Mouse (Mus musculus) yolk sac, embryonic 10.5 days (tissue): ENCODE measurements around the gene Dnajc30.
A peak's percentile ranks its signal among the peaks of the same experiment; 100 is the strongest.
"Not testable (repeated sequence)": the region's sequence is repeated elsewhere in the genome, so short reads cannot be mapped to it uniquely, and the experiment has no call there.

Experiments
- DNase-seq: peaks from one replicate; pipeline ENCODE4 v3.0.0-alpha.2; 2017; ENCODE audit warnings: low spot score

The Dnajc30 gene

DNA sequence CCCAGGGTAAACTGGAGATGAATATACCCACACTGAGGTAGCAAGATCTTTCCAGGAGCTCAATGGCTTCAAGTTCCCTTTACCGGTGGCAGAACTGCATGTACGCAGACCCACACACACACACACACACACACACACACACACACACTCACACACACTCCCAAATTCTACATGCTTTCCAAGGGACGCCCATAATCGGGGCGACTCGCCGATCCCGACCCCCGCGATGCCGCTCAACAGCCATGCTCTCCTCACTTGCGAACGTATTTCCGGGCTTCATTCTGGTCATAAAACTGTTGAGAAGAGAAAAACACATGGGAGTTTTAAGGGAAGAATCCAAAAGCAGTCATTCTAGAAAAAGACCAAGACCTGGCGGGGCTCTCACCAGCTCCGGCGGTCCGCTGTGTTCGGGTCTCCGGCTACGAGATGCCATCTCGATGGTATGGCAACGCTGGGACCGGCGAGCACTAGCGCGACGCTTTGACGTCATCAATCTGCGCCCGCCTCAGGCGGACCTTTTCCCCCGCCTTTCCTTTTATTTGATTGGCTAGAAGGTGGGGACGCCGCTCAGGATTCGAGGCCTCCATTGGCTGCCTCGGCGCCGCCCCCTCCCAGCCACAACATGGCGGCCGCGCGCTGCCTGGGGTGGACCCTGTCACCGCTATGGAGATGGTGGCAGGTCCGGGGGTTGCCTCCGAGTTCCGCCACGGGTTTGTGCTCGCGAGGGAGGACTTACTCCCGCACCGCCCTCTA is at the start of gene Dnajc30:
Gene Dnajc30, plus strand, starts transcription at position 574 of the 753 bp plus-strand sequence.
- peak; percentile 95 for DNase-seq

DNA sequence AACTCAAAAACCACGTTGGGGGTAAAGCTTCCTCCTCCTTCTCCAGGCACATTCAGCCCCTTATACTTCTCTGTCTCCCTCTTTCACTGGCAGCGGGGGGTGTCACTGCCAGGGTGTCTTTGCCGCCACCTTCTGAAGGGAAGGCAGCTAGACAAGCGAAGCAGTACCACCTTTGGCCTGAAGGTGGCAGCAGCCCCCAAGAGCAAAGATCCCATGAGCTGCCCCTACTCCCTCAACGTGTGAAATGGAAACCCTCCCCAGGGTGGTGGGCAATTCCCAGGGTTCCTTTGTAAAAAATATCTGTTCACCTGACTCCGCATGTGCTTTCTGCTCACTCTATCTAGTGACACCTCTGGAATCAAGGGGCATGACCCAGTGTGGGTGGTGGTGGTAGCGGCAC is 48.5 kb upstream of the Dnajc30 start:
- peak; percentile 73 for DNase-seq

DNA sequence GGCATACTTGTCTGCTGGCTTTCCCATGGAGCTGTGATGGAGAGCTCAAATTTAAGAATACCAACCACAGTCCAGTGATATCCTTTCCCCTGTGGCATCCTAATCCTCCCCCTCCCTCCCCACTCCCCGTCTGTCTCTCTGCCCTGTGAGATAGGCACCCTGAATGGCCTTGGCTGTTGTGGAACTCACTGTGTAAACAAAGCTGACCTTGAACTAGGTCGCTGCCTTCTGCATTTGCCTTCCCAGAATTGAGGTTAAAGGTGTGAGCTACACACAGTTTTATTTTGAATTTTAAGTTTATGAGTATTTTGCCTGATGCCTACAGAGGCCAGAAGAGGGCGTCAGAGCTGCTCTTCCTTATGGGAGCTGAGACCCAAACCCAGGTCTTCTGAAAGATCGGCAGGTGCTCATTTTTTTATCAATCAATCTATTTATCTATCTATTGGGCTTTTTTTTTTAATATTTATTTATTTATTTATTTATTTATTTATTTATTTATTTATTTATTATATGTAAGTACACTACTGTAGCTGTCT is 47.7 kb upstream of the Dnajc30 start:
- no peak for DNase-seq

DNA sequence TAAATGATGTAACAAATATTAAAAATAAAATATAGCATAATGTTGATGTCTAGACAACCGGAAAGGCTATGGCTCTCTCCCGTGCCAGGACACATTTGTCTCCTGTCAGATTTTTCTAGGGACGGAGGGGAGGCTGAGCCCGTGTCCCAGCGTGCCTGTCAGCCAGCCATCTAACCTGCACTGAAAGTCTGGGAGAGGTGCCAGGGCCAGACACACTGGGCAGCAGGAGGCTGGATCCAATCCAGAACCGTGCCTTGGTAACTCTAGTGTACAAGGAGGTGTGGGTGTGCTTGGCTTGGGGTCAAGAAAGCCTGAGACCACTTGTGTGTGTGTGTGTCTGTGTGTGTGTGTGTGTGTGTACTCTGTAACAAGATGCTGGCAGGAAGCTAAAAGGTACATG is 42.2 kb upstream of the Dnajc30 start:
- no peak for DNase-seq

DNA sequence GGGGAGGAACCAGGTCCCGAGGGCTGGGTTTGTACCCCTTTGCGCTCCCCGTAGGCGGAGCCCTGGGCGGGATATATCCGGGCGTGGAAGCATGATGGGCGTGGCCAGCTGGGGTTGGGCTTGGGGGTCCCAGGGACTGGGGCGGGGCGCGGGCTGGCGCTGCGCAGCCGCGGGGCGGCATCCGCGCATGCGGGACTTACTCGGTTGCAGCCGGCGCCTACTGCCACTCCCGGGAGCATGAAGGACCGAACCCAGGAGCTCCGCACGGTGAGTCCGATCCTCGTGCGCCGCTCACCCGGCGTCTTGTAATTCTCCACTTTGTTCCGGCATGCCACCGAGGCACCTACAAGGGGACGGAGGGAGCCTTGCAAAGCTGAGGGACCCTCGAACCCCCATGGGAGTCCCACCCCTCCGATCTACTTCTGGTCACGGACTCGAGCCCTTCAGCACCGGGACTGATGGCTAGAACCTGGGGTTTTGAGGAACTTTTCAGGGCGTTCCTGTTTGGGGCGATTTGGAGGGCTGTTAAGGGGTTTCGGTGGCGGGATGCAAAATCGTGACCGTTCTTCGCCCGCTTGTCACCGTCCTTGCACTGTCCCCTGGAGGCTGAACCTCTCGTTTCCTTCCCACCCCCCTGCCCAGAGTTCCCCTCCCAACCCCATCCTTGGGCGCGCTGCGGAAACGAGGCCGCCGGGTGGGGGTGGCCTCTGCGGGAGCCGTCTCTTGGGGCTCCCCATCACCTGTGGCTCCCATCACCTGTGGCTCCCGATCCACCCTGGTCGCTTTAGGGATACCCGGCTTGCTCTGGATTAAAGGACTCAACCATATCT is 40.4 kb upstream of the Dnajc30 start, which contains the start of gene Stx1a:
Gene Stx1a, plus strand, starts transcription at position 139 of the 830 bp plus-strand sequence.
- peak; percentile 91 for DNase-seq

DNA sequence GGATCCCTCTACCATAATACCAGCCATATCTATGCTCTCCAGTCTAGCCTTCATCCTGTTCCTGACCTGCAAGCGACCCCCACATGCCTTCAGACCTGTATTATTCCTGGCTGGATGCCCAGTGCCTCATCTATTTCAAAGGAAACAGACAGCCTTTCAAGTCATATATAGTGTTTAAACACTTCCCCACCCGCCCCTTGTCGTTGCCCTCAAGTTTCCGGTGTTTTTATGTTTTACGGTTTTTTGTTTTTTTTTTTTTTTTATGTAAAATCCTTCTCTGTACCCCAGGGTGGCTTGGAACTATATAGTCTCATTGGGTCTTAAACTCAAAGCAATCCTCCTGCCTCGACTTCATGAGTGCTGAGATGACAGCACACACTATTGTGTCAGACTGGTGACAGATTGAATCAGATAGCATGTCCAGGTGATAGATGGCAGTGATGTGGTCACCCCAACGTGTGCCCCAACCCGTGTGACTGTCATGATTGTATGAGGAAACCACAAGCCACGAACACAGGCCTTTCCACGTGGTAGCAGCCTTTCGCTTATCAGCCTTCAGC is 39.3 kb upstream of the Dnajc30 start:
- no peak for DNase-seq

- DNase-seq = no peak
These were observed 38.1 kb upstream of the Dnajc30 start for GRCm38 (mm10) chr5:135025899-135026298.

DNA sequence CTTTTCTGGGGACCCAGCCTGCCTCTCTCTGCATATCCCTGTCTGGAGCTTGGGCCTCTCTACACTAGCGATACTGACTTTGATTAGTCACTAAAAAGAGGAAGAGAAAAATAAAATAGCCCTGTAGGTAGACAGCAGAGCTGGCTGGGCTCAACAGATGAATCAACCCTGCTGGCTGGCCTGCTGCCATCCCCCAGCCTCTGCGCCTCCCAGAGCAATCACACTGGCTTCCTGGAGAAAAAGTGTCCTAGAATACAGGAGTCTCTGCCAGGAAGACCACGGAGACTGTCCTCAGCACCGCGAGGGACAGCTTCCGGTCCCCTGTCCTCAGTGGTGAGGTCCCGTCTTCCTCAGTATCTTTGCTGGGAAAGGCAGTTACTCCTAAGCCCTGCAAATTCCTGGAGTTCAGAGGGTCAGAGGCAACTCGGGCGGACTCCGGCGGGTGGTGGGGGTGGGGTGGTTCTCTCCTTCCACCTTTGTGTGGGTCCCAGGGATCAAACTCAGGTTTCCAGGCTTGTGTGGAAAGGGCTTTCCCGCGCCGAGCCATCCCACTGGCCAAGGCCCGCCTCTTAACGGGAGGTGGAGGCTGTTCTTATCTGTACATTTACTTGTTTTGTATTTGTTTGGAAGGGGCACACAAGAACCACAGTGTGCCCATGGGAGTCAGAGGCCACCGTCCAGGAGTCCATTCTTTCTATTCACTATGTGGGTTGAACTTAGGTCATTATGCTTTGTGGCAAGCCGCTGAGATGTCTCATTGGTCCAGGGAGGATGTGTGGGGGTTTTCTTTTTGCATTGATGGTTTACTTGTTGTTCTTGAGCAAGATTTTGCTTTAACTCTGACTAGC is 34.8 kb upstream of the Dnajc30 start:
- DNase-seq = peak; percentile 86

DNA sequence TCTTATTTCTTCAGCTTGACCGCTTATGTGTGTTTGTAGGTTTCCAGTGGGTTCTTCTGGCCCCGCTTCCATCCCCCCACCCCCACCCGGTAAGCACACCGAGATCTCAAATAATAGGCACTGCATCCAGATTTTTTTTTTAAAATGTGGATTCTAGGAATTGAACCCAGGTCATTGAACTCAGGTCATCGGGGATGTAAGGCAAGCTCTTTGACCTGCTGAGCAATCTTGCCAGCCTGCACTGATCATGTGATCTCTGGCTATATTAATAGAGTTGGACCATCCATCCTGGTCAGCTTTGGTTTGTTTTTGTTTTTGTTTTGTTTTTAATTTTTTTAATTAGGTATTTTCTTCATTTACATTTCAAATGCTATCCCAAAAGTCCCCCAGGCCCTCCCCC is 31.4 kb upstream of the Dnajc30 start:
- peak; percentile 33 for DNase-seq

- no peak for DNase-seq
These were observed 29.4 kb upstream of the Dnajc30 start for GRCm38 (mm10) chr5:135034593-135034992.

DNA sequence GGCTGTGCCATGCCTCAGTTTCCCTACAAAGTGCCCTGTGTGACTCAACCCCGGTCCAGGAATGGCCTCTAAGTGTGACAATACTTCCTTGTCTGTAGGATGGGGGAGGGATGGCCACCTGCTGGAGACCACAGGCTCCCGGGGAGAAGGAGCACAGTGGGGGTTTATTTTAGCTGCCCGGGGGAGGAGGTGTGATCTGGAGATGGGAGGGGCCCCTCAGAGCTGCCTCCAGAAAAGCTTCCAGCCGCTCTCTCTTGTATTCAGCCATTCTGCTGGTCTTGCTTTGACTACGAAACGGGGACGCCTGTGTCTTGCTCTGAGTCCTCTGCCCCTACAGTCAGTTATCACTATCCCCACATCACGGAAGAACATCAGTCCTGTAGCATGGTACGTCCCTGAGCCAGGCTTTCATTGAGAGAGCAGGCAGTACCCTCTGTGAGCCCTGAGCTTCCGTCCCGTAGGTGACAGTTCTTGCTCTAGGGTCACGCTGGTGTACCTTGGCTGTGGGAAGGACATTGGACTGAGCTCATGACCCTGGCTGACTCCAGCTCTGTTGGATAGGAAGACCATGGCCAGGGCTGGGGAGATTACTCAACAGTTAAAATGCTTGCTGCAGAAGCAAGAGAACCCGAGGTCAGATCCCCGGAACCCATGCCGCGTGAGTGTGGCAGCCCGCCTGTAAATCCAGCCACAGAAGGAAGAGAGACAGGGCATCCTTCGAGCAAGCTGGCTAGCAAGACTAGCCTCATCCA is 28.2 kb upstream of the Dnajc30 start:
- peak; percentile 81 for DNase-seq

DNA sequence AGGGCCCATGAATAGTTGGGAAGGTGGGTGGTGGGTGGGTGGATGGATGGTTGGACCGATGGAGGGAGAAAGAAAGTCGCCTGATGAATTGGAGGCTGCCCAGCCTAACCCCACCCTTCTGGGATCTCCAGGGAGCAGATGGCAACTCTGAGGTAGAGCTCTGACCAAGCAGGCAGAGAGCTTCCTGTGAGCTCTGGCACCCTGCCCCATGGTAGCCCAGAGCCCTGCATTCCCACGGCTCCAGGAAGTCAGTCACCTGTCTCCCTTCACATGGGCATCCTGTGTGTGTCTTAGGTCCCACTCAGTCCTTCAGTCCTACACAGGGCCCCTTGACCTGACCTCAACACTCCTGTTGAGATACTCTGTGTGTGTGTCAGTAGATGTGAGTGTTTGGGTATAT is 26.1 kb upstream of the Dnajc30 start:
- no peak for DNase-seq

GRCm38 (mm10) chr5:135039541-135039940 is 24.5 kb upstream of the Dnajc30 start:
- no peak for DNase-seq

DNA sequence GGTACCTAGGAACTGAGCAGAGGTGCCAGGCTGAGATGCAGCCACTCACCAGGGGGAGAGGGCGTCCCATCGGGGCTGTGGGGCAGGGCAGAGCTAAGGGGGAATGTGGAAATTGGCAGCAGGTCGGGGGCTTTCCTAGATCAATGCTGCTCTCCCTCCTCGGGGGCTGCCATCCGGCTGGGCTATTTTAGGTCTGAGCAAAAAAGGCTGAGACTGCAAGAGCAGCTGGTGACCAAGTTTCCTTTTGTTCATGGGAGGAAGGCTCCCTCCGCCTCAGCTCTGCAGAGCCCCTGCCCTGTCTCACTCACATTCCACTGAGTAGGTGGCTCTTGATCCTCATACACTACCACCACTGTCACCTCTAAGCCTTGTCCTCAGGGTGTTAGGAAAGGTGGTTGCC is 23.9 kb upstream of the Dnajc30 start:
- no peak for DNase-seq

GRCm38 (mm10) chr5:135040777-135041176 is 23.2 kb upstream of the Dnajc30 start:
- no peak for DNase-seq

- no peak for DNase-seq
These were observed 21.8 kb upstream of the Dnajc30 start for GRCm38 (mm10) chr5:135042105-135042788.

- DNase-seq = no peak
These were observed 19.4 kb upstream of the Dnajc30 start for GRCm38 (mm10) chr5:135044575-135044974.

DNA sequence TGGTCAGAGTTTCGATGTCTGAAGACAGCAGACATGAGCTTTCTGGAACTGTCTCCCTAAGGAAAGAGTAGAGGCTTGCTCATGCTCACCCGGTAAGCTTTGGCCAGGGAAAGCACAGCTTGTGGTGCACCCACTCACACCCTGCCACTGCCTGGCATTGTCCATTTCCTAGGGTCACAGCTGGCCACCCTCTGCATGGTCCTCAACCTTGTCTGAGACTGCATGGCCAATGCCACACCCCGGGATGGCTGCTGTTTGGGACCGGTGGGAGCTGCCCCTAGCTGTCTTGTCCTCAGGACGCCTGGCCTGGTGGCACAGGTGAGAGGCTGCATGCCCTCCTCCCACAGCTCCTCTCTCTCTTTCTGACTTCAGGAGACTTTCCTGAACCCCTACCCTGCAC is 15.5 kb upstream of the Dnajc30 start:
- no peak for DNase-seq

DNA sequence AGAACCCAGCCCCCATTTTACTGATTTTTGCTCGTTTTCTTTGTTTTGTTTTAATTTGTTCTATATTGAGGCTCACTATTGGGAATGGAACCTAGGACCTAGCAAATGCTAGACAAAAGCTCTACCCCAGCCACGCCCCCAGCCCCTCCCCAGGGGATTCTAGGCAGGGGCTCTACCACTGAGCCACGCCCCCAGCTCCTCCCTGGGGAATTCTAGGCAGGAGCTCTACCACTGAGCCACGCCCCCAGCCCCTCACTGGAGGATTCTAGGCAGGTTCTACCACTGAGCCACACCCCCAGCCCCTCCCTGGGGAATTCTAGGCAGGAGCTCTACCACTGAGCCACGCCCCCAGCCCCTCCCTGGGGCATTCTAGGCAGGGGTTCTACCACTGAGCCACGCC is 14.7 kb upstream of the Dnajc30 start:
- not testable (repeated sequence) for DNase-seq

- no peak for DNase-seq
These were observed 10.6 kb upstream of the Dnajc30 start for GRCm38 (mm10) chr5:135053356-135053755.
